Mouse (Mus musculus): ENCODE results near the gene Actr8.

DNA sequence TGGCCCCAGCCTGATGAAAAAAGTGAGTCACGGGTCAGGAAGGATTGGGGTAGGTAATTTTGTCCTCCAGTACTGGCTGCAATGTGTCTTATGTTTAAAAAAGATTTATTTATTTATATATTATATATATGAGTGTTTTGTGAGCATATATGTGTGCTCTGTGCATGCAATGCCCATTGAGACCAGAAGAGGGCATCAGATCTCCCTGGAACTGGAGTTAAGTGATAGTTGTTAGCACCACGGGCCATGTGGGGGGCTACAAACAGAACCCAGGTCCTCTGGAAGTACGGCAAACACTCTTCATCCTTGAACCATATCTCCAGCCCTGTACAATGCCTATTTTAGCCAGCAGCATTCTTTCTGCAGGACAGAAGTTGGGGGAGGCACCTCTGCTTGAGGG lies 69.9 kb downstream of the Actr8 start:
- TF ChIP-seq CTCF (IDR thresholded peaks at IDR 0.05; ENCODE audit: low read depth) (peak; percentile 52), EP300 (IDR thresholded peaks at IDR 0.05; ENCODE audit: low read depth) (no peak)

Measured in liver, embryonic 14.5 days (tissue).